Mouse (Mus musculus): ENCODE measurements around the gene Spatc1l. TPM values are rescaled to one million over a fixed set of nuclear protein-coding genes. Genes with fewer than 3 reads are reported as not detected.
A peak's percentile ranks its signal among the peaks of the same experiment; 100 is the strongest.

Gene Spatc1l
- polyA plus RNA-seq, 1 experiment from 2014 or later, result 0.13 TPM

DNA sequence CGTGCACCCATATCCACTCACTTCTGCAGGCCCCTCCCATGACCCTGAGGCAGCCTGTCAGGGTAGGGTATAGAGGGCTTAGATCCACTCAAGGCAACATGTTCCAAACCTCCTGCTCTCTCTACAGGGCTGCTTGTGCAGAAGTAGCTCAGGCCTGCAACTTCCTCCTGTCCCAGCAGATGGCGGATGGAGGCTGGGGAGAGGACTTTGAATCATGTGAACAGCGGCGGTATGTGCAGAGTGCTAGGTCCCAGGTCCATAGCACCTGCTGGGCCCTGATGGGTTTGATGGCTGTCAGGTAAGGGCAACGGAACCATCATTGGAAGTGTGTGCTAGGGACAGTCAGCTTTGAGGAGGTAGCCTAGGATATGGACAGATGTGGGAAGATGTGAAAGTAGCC is 11.6 kb upstream of the Spatc1l start:
- H3K9me3 ChIP-seq (replicated peaks), result no peaks in the 10 kb centered on the region
- no peak overlapping the region for H3K4me2 ChIP-seq (replicated peaks)
- H3K4me3 ChIP-seq (replicated peaks), result no peak overlapping the region
- H3K36me3 ChIP-seq, result peaks cover 92% of the 10 kb centered on the region
- no peak overlapping the region for H3K9ac ChIP-seq
- 88% methylated on average over 5 of the region's 5 CpGs for WGBS
- ATAC-seq (ENCODE audit: insufficient number of reproducible peaks, low FRiP score, low TSS enrichment, low read depth), result no peak
- H3K4me1 ChIP-seq, result no peaks in the 10 kb centered on the region
- no peak overlapping the region for H3K27ac ChIP-seq (replicated peaks)
- no peaks in the 10 kb centered on the region for H3K27me3 ChIP-seq

GRCm38 (mm10) chr10:76551556-76551955 is 10.5 kb upstream of the Spatc1l start:
- Histone ChIP-seq H3K27ac (replicated peaks) (no peak overlapping the region), H3K4me3 (replicated peaks) (no peak overlapping the region), H3K9me3 (replicated peaks) (no peaks in the 10 kb centered on the region), H3K4me2 (replicated peaks) (no peak overlapping the region), H3K4me1 (no peaks in the 10 kb centered on the region), H3K9ac (no peak overlapping the region), H3K36me3 (peaks cover 81% of the 10 kb centered on the region), H3K27me3 (no peaks in the 10 kb centered on the region)
- WGBS, result 70% methylated on average over 3 of the region's 3 CpGs
- ATAC-seq (ENCODE audit: insufficient number of reproducible peaks, low FRiP score, low TSS enrichment, low read depth), result no peak

- Histone ChIP-seq H3K36me3 (peaks cover 56% of the 10 kb centered on the region), H3K27me3 (no peaks in the 10 kb centered on the region), H3K4me3 (replicated peaks) (no peak overlapping the region), H3K9me3 (replicated peaks) (no peaks in the 10 kb centered on the region), H3K9ac (no peak overlapping the region), H3K27ac (replicated peaks) (no peak overlapping the region), H3K4me1 (no peaks in the 10 kb centered on the region), H3K4me2 (replicated peaks) (no peak overlapping the region)
- 81% methylated on average over 5 of the region's 5 CpGs for WGBS
- no peak for ATAC-seq (ENCODE audit: insufficient number of reproducible peaks, low FRiP score, low TSS enrichment, low read depth)
These were observed 8.0 kb upstream of the Spatc1l start for GRCm38 (mm10) chr10:76554061-76554460.

DNA sequence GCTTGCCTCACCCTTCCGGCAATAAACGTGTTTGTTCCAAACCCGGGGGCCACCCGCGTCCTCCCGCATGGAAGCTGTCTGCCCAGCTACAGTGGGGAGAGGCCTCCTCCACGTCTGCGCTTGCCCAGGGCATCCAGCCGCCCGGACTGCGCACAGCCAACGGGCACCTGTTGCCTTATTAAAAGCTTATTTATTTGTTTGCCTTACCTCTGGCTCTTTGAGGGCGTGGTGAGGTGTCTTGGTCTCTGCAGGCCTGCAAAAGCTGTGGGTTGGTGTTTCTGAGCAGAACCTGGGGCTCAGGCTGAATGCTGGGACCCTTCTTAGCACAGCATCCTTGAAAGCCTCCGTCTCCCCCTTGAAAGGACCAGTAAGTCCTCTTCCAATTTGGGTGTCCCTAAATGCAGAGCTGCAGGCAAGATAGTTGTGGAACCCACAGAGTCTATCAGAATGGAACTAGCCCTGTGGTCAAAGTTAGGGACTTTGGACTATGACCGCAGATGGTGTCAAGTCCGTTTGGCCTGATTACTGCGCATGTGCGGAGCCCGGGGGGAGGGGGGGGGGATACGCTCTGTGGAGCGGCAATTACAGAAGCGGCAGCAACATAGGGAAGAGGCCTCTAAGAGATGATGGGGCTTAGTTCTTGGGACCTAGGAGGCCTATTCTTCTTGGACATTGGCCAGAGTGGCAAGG is 8.1 kb downstream of the Spatc1l start:
- H3K4me3 ChIP-seq (replicated peaks), result no peak overlapping the region
- no peaks in the 10 kb centered on the region for H3K27me3 ChIP-seq
- H3K4me1 ChIP-seq, result no peaks in the 10 kb centered on the region
- H3K36me3 ChIP-seq, result no peaks in the 10 kb centered on the region
- no peak overlapping the region for H3K27ac ChIP-seq (replicated peaks)
- no peak overlapping the region for H3K4me2 ChIP-seq (replicated peaks)
- no peaks in the 10 kb centered on the region for H3K9me3 ChIP-seq (replicated peaks)
- 87% methylated on average over 22 of the region's 22 CpGs for WGBS
- H3K9ac ChIP-seq, result no peak overlapping the region
- no peak for ATAC-seq (ENCODE audit: insufficient number of reproducible peaks, low FRiP score, low TSS enrichment, low read depth)

- Histone ChIP-seq H3K27ac (replicated peaks) (no peak overlapping the region), H3K27me3 (no peaks in the 10 kb centered on the region), H3K9ac (no peak overlapping the region), H3K4me2 (replicated peaks) (no peak overlapping the region), H3K36me3 (no peaks in the 10 kb centered on the region), H3K9me3 (replicated peaks) (no peaks in the 10 kb centered on the region), H3K4me3 (replicated peaks) (no peak overlapping the region), H3K4me1 (no peaks in the 10 kb centered on the region)
- 57% methylated on average over 2 of the region's 2 CpGs for WGBS
- no peak for ATAC-seq (ENCODE audit: insufficient number of reproducible peaks, low FRiP score, low TSS enrichment, low read depth)
These were observed 9.0 kb downstream of the Spatc1l start for GRCm38 (mm10) chr10:76571070-76571469.

DNA sequence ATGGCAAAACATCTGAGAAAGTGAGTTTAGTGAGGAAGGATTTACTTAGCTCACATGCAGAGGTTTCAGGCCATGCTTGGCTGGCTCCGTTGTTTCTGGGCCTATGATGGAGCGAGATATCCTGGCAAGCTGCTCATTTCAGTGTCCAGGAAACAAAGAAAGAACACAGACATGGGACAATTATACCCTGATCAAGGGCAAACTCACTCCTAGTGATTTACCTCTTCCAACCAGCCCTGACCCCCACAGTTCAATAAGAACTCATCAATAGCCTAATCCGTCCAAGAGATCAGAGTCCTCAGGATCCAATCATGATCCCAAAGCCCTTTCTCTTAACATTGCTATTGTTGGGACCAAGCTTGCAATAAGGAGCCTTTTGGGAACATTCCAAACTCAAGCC is 10.1 kb downstream of the Spatc1l start:
- H3K27ac ChIP-seq (replicated peaks), result no peak overlapping the region
- 76% methylated on average over 3 of the region's 3 CpGs for WGBS
- H3K9me3 ChIP-seq (replicated peaks), result no peaks in the 10 kb centered on the region
- no peak for ATAC-seq (ENCODE audit: insufficient number of reproducible peaks, low FRiP score, low TSS enrichment, low read depth)
- no peak overlapping the region for H3K9ac ChIP-seq
- H3K27me3 ChIP-seq, result no peaks in the 10 kb centered on the region
- no peak overlapping the region for H3K4me3 ChIP-seq (replicated peaks)
- H3K4me1 ChIP-seq, result no peaks in the 10 kb centered on the region
- H3K36me3 ChIP-seq, result no peaks in the 10 kb centered on the region
- H3K4me2 ChIP-seq (replicated peaks), result no peak overlapping the region

DNA sequence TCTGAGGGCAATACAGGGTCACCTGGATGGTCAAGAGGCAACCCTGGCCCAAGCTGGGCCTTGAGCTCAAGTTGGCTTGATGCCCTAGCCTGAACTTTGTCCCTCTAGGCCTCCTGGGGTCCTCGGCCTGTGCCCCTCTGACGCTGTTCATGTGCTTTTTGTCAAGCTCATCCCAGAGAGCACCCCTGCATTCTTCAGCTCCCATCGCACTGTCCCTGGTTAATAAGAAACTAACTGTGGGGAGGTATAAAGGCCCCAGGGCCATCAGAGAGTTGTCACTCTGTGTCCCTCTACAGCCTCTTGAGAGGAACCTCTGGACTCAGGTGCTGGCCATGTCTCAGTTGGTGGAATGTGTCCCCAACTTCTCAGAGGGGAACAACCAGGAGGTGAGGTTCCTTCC is 13.3 kb downstream of the Spatc1l start, which contains the start of gene Ftcd:
TSS of gene Ftcd (plus strand) at position 275 of the 400 bp plus-strand sequence.
- H3K36me3 ChIP-seq, result no peaks in the 10 kb centered on the region
- H3K9ac ChIP-seq, result no peak within 1 kb of the TSS
- no peak within 1 kb of the TSS for H3K4me2 ChIP-seq (replicated peaks)
- no peak within 1 kb of the TSS for H3K27ac ChIP-seq (replicated peaks)
- ATAC-seq (ENCODE audit: insufficient number of reproducible peaks, low FRiP score, low TSS enrichment, low read depth), result no peak
- H3K4me1 ChIP-seq, result no peaks in the 10 kb centered on the region
- no peaks in the 10 kb centered on the region for H3K9me3 ChIP-seq (replicated peaks)
- WGBS, result 82% methylated on average over 3 of the region's 3 CpGs
- no peak within 1 kb of the TSS for H3K4me3 ChIP-seq (replicated peaks)
- no peaks in the 10 kb centered on the region for H3K27me3 ChIP-seq

- no peaks in the 10 kb centered on the region for H3K9me3 ChIP-seq (replicated peaks)
- no peak overlapping the region for H3K9ac ChIP-seq
- no peaks in the 10 kb centered on the region for H3K4me1 ChIP-seq
- H3K4me3 ChIP-seq (replicated peaks), result no peak overlapping the region
- H3K4me2 ChIP-seq (replicated peaks), result no peak overlapping the region
- no peak for ATAC-seq (ENCODE audit: insufficient number of reproducible peaks, low FRiP score, low TSS enrichment, low read depth)
- H3K27me3 ChIP-seq, result no peaks in the 10 kb centered on the region
- WGBS, result 68% methylated on average over 7 of the region's 7 CpGs
- no peak overlapping the region for H3K27ac ChIP-seq (replicated peaks)
- H3K36me3 ChIP-seq, result no peaks in the 10 kb centered on the region
These were observed 14.8 kb downstream of the Spatc1l start for GRCm38 (mm10) chr10:76576920-76577319.

DNA sequence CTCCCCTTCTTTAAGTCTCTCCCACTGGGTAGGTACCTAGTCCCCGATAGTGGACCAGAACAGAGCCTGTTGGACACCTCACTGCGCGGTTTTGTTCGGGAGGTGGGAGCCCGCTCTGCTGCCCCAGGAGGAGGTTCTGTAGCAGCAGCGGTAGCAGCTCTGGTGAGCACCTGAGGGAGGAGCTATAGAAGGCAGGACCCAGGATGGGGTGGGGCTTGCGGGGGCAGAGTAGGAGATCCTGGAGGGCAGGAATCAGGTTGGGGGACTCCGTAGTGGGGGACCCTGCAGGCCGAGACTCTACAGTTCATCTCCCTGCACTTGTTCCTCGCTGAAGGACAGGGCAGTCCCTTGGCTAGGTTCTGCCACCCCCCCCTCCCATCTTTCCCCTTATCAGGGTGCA is 22.1 kb downstream of the Spatc1l start:
- Histone ChIP-seq H3K27ac (replicated peaks) (no peak overlapping the region), H3K4me2 (replicated peaks) (peak overlapping the region; percentile 40), H3K9ac (no peak overlapping the region), H3K27me3 (peaks cover 3% of the 10 kb centered on the region; the same call in 1 of the 2 replicates), H3K4me1 (0 out of 2 replicates have a peak, but pooled peaks cover 6% of the 10 kb centered on the region), H3K9me3 (replicated peaks) (no peaks in the 10 kb centered on the region), H3K36me3 (no peaks in the 10 kb centered on the region), H3K4me3 (replicated peaks) (0 out of 2 replicates have a peak overlapping the region, but pooled peaks have one; percentile 11)
- no peak for ATAC-seq (ENCODE audit: insufficient number of reproducible peaks, low FRiP score, low TSS enrichment, low read depth)
- WGBS, result 19% methylated on average over 10 of the region's 10 CpGs

GRCm38 (mm10) chr10:76586190-76586589 is 24.1 kb downstream of the Spatc1l start:
- no peak overlapping the region for H3K9ac ChIP-seq
- WGBS, result 46% methylated on average over 1 of the region's 1 CpGs
- no peak overlapping the region for H3K4me2 ChIP-seq (replicated peaks)
- H3K4me3 ChIP-seq (replicated peaks), result no peak overlapping the region
- 0 out of 2 replicates have a peak, but pooled peaks cover 6% of the 10 kb centered on the region for H3K4me1 ChIP-seq
- H3K27ac ChIP-seq (replicated peaks), result no peak overlapping the region
- H3K36me3 ChIP-seq, result no peaks in the 10 kb centered on the region
- H3K9me3 ChIP-seq (replicated peaks), result no peaks in the 10 kb centered on the region
- ATAC-seq (ENCODE audit: insufficient number of reproducible peaks, low FRiP score, low TSS enrichment, low read depth), result no peak
- peaks cover 3% of the 10 kb centered on the region; the same call in 1 of the 2 replicates for H3K27me3 ChIP-seq

GRCm38 (mm10) chr10:76590197-76590596 is 28.1 kb downstream of the Spatc1l start:
- no peaks in the 10 kb centered on the region for H3K36me3 ChIP-seq
- H3K9me3 ChIP-seq (replicated peaks), result no peaks in the 10 kb centered on the region
- ATAC-seq (ENCODE audit: insufficient number of reproducible peaks, low FRiP score, low TSS enrichment, low read depth), result no peak
- H3K4me2 ChIP-seq (replicated peaks), result no peak overlapping the region
- H3K4me1 ChIP-seq, result 0 out of 2 replicates have a peak, but pooled peaks cover 3% of the 10 kb centered on the region
- 69% methylated on average over 11 of the region's 11 CpGs for WGBS
- H3K4me3 ChIP-seq (replicated peaks), result no peak overlapping the region
- H3K27me3 ChIP-seq, result no peaks in the 10 kb centered on the region
- H3K27ac ChIP-seq (replicated peaks), result no peak overlapping the region
- H3K9ac ChIP-seq, result no peak overlapping the region

GRCm38 (mm10) chr10:76596338-76596737 is 34.3 kb downstream of the Spatc1l start:
- H3K4me2 ChIP-seq (replicated peaks), result no peak overlapping the region
- H3K9ac ChIP-seq, result no peak overlapping the region
- WGBS, result 93% methylated on average over 31 of the region's 31 CpGs
- ATAC-seq (ENCODE audit: insufficient number of reproducible peaks, low FRiP score, low TSS enrichment, low read depth), result no peak
- H3K27ac ChIP-seq (replicated peaks), result no peak overlapping the region
- no peaks in the 10 kb centered on the region for H3K27me3 ChIP-seq
- H3K4me1 ChIP-seq, result 0 out of 2 replicates have a peak, but pooled peaks cover 3% of the 10 kb centered on the region
- no peaks in the 10 kb centered on the region for H3K9me3 ChIP-seq (replicated peaks)
- peaks cover 29% of the 10 kb centered on the region for H3K36me3 ChIP-seq
- no peak overlapping the region for H3K4me3 ChIP-seq (replicated peaks)
